Mouse (Mus musculus): ENCODE results near the gene Usp10.

Usp10 gene

DNA sequence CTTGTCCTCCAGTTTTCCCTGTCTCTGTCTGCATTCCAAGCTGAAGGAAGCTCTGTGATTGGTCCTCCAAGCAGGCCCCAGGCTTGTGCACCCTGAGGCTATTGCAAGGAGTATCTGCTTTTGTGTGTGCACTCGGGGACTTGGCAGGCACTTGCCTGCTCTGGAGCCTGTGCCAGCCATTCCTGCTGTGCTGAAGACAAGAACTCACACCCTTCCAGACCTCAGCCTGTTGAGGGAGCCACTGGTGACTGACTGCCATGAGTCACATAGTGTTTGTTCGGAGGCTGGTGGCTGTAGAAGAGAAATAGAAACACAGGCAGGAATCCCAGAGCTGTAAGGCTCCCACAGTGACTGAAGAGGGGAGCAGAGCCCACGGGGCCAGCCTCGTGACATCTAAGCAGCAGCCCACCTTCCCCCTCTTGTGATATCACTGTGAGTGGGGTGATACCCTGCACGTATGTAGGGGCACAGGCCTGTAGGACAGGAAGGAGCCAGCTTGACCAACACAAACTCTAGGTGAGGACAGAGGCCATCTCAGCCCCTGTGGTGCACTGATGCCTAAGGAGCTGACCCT lies 50.5 kb downstream of the Usp10 start:
- DNase-seq (ENCODE audit: low spot score in 2 of 2), result peak; percentile 35 to 44

DNA sequence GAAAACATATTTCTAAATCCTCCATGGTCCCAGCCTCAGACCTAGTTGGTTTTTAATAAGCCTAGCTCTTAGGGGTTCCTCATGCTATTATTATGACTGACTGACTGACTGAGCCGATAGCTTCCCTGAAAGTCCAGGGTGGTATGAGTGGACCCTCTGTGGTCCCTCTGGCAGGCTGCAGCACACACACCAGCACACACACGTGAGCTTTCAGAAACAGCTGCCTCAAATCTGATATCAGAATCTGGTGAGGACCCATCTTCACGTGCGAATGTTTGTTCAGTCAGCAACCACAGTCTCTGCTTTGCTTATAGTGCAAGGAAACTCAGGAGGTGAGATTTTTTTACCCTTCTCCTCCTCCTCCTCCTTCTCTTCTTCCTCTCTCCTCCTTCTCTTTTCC lies 54.7 kb downstream of the Usp10 start:
- no peak for DNase-seq (ENCODE audit: low spot score in 2 of 2)

DNA sequence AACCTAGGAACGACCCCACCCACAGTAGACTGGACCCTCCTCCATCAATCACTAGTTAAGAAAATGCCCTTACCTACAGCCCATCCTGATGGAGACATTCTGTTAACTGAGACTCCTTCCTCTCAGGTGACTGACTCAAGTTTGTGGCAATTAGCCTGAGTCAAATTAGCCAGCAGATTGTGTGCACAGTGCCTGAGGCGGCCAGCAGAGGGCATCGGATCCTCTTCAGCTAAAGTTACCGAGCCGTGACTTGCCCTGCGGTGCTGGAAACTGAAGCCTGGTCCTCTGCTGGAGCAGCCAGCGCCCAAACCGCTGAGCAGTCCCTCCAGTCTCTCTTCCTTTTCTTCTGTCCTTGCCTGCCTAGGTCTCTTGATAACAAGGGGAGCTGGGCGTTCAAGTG lies 57.3 kb downstream of the Usp10 start:
- no peak for DNase-seq (ENCODE audit: low spot score in 2 of 2)

DNA sequence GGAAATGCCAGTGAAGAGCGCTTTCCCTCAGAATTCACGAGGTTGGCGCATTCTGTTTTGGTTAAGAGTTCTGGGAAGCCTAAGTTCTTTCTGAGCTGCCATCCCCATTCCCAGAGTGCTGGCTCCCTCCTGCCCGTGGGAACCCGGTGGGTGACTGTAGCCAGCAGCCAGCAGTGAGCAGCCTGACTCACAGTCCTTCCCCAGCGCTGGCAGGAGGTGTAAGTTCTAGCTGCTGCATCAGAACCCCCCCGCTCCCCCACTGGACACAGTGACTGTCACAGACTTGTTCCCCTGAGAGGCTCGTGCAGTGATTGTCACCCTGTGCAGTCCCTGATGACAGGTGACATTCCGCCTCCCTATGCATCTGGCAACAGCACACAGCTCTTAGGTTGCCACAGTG lies 60.0 kb downstream of the Usp10 start:
- no peak for DNase-seq (ENCODE audit: low spot score in 2 of 2)

DNA sequence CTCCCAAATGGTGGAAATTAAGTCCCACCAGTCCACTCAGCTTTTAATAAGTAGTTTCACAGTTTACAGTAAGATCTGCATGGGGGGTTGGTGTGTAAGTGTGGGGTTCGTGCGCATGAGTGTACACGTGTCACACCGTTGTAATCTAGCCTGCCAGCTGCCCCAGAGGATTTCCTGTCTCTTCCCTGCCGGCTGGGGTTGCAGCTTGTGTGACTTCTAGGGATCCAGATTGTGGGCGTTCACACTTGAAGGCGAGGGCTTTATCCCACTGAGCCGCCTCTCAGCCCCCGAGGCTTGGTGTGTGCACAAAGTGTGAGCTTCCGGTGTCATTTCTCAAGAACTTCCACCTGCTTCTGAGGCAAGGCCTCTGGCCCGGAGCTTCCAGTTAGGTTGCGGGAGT lies 62.4 kb downstream of the Usp10 start:
- DNase-seq (ENCODE audit: low spot score in 2 of 2), result no peak

DNA sequence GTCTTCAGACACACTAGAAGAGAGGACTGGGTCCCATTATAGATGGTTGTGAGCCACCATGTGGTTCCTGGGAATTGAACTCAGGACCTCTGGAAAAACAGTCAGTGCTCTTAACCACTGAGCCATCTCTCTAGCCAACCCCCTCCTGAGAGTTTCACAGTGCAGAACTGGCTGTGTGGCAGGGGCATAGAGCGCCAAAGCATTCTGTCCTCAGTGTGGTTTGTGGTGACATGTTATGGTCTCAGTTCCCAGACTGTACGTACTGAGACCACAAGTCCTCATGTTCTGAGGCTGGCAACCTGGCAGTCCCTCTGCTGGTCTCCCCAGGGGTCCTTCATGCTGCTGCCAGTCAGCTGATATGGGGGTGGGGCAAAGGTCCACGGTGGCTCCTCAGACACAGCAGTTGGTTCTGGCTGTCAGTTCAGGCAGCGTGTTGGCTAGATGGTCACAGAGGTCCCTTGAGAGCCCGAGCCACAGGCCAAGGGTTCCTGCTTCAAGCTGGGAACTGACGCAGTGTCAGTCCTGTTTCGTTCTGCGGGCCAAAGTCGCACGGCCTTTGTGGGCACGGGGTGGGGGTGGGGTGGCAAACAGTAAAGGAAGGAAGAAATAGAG lies 68.7 kb downstream of the Usp10 start:
- no peak for DNase-seq (ENCODE audit: low spot score in 2 of 2)

DNA sequence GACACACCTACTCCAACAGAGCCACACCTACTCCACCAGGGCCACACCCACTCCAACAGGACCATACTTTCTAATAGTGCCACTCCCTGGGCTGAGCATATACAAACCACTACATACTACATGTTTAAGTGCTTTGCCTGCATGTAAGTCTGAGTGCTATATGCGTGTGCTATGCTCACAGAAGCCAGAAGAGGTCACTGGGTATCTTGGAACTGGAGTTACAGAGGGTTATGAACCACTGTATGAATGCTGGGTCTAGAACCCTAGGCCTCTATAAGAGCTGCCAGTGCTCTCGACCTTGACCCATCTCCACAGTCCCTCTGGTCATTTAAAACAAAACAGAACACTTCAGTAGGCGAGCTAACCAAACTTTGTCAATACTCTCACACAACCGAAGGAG lies 71.1 kb downstream of the Usp10 start:
- DNase-seq (ENCODE audit: low spot score in 2 of 2), result no peak

DNA sequence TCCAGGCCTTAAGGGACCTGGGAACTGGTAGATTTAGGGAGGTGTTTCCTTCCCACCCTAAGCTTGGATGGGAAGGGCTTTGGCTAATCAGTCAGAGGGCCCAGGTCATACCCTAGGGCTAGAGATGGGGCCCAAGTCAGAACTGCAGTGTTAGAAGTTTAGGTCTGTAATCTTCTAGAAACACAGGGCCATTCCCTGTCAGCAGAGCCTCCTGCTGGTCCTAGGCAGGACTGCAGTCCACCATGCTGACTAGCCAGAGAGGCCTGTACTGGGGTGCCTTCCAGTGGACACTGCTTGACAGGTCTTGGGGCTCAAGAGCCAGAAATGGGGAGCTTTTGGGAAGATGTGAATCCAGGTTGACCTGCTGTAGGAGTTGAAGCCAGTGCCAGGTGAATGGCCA lies 73.9 kb downstream of the Usp10 start:
- DNase-seq (ENCODE audit: low spot score in 2 of 2), result no peak

DNA sequence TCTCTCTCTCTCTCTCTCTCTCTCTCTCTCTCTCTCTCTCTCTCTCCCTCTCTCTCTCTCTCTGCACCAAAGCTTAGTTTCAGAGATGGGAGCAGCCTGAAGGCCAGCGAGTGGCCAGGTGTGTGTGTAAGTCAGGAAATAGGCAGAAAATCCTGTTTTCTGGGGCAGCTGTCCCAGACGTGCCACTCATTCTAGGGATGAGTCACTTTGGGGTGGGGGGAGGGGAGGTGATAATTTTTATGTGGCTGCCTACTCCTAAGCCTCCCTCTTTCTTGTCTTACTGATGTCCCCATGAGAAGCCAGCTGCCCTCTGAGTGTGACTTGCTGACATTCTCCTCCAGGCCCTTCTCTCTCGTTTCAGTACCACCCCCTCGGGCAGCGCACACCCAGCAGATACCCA lies 76.0 kb downstream of the Usp10 start:
- no peak for DNase-seq (ENCODE audit: low spot score in 2 of 2)

DNA sequence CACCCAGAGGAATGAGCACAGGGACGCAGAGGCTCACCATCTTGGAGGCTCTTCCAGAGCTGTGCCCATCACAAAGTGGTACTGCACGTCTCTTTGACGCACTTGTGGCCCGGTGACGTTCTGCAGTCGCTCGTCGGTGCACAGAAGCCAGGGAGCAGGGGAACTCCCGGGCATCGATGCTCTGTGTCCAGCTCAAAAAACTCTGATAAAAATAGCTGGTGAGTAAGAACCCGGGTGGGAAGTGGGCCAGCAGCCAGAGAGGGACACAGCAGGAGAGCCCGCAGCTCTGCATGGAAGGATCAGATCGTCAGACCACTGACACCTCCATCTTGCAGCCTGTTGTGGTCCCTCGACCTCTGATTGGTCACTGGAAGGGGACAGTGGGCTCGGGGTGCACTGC lies 77.9 kb downstream of the Usp10 start:
- peak in 1 of 2 experiments; percentile 47 for DNase-seq (ENCODE audit: low spot score in 2 of 2)

DNA sequence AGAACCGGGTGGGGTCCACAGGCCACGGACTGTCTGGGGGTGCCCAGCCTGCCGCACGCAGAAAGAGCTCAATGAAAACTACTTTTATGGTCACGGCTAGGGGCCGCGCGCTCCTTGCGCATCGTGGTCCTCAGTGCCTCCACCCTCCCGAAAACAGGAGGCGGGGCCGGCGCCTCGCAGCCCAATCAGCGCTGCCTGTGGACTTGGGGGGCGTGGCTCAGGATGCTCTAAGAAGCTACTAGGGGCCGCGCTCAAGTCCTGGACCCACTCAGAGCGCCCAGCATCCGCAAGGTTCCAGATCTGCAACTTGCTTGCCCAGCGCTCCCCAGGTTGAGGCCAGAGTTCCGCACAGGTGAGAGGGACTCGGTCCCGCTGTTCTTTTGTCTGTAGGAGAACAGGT lies 82.1 kb downstream of the Usp10 start, which contains the start of gene Crispld2:
Gene Crispld2 (plus strand): TSS at position 190 of the 400 bp plus-strand sequence.
- peak; percentile 83 to 87 for DNase-seq (ENCODE audit: low spot score in 2 of 2)

DNA sequence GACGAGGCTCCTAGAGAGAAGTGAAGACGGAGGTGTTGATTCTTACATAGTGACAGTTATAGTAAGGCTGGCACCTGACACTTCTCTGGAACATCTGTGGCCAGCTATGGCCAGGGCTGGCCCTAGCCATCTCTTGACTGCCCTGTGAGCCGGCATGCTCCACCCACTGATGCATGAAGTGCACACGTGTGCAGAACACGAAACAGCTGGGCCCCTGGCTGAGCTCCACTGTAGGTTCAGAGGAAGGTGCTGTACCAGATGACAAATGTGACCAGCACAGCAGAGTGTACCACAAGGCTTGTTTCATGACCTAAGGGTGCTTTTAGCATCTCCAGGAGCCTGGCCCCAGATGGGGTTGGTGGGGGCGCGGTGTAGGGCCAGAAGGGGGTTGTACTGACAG lies 84.0 kb downstream of the Usp10 start:
- DNase-seq (ENCODE audit: low spot score in 2 of 2), result no peak

DNA sequence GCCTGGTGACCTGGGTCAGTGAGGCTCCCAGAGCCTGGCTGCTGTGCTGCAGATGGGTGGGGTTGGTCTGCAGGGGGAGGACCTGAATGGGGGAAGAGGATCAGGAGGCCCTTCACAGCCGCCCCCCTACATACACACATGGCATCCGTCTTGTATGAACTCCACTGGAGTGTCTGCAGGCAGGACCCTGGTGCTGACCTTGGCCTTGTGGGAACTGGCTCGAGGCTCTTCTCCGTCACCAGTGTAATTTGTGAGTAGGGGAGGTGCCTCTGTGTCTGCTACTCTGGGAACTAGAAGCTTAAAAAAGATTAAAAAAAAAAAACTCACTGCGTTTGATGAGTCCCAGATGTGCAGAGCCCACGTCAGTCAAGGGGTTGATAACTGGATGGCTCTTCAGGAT lies 84.4 kb downstream of the Usp10 start:
- no peak for DNase-seq (ENCODE audit: low spot score in 2 of 2)

DNA sequence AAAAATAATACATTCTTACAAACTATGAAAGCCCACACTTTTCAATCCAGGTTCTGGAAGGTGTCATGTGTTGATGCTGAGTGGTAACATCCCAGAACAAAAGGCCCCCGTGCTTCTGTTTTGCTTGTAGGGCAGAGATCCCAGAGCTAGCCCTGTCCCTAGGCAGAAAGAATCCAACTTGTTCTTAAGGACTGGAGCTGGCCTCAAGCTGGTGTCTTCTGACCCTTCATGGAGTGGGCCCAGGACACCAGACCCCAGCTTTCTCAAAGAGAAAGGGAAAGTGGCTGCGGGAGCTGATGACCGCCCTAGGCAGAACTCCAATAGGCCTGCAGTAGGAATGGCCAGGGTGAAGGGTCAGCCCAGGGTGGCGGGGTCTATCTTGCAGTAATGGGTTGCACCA lies 87.1 kb downstream of the Usp10 start:
- DNase-seq (ENCODE audit: low spot score in 2 of 2), result no peak

DNA sequence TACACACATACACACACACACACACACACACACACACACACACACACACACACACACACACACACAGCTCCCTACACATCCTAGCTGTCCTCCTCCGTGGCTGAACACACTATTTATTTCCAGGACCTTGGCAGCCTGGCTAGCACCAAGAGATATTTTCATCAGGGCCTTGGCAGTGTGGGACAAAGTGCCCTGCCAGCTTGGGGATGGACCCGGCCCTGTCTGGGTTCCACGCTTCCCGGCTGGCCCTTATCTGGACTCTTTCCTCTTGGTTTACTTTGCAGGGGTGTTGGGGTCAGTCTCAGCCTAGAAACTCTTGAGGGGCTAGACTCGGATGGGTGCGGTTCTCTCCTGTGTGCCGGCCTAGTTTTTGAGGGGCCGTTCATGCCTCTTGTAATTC lies 90.3 kb downstream of the Usp10 start:
- DNase-seq (ENCODE audit: low spot score in 2 of 2), result peak in 1 of 2 experiments; percentile 56

DNA sequence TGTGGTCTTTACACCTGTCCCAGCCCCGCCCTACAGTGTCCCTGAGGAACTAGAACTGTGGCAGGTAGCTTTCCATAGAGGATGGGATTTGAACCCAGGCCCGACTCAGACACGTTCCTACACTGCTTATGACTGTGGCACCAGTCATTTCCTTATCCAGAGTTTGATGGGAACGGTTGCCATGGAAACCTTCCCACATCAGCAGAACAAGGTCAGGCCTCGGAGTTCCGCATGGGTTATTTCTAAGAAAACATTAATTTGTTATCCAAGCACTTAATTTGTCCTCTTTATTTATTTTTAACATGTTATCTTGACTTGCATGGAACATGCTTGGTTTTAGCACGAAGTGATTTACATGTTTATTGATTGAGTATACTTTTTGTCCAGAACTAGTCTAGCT lies 91.6 kb downstream of the Usp10 start:
- peak in 1 of 2 experiments; percentile 30 for DNase-seq (ENCODE audit: low spot score in 2 of 2)

DNA sequence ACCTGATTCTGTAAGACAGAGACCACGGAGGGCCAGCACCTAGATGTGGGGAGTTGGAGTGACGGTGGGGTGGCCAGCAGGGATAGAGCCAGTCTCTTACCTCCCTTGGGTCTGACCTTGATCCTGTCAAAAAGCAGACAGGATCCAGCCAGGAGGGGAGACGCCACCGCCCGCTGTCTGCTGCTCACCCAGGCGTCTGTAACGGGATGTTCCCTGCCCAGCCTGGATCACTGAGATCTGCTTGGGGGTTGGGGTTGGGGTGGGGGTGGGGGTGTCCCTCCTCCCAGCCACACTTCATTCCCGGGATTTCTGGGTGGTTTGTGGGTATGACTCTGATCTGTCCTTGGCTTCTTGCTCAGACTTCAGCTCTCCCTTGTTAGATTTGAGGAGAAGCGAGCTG lies 92.2 kb downstream of the Usp10 start:
- no peak for DNase-seq (ENCODE audit: low spot score in 2 of 2)

DNA sequence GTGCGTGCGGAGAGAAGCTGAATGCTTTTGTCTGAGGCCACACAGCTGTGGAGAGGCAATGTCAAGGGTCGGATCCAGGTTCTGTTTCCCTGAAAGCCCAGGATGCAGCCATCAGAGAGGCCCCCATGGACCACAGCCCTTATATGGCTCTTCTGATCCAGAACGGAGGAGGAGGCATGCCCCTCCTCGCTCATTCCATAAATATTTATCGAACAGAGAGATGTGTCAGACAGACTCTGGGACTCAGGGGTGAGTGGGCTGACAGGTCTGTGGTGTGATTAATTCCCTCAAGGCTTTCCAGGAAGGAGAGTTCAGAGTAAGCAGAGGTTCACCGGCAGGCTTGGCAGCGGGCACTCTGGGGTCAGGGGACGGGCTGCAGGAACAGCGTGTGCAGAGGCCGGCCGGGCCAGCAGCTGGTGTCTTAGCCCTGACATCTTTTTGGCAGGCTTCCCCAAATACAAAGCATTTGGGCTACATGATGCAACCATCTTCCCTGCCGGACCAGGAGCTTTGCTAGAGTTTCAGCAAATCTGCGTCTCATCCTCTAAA lies 94.1 kb downstream of the Usp10 start:
- DNase-seq (ENCODE audit: low spot score in 2 of 2), result peak; percentile 65 to 67

DNA sequence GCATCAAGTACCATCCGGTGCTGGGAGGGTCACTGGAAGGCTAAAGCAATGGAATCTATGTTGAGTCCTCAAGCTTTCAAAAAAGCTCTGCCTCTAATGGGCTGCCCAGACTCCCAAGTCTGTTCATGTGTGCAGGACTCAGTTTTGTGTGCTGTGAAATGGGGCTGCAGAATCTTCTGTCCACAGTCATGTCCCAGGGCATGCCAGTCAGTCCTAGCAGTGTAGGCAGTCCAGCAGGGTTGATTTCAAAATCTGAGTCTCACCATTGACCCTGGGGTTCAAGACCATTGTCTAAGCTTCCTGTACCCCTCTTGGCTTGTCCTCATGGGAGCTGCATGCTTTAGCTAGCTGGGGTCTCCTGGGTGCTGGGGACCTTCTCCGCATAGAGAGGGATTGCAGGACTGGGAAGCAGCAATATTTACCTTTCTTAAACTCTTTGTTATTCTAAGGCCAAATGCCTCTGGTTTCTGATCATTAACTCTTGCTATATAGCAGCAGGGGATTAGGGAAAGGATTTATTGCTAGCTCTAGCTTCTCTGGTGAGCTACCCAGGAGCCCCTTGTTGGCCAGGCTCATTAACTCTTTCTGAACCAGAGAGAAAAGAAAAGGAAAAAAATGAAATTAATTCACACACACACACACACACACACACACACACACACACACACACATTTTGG lies 94.7 kb downstream of the Usp10 start:
- no peak for DNase-seq (ENCODE audit: low spot score in 2 of 2)

DNA sequence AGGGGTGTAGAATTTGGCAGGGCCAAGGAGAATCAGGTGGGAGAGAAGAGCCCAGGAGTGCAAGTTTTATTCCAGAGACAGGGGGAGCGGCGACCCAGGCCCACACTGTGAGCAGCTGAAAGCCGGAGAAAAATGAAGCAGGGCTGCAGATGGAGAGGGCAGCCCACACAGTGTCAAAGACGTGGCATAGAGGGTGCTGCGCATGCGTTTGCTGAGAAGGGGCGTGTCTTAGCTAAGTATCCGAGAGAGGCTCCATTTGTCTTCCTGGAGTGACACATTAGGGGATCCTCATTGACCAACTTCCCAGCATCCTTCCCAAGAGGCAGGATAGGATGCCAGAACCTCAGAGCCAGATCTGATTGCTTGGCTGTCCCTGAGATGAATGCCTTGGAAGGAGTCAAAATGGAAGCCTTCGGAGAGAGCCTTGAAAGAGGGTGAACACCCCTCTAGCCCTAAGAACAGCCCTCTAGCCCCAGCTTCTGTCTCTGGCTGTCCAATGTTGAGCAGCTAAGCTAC lies 96.5 kb downstream of the Usp10 start:
- DNase-seq (ENCODE audit: low spot score in 2 of 2), result peak in 1 of 2 experiments; percentile 42
